ENCODE assay signal across 26 mouse cellular contexts in the genomic region with DNA sequence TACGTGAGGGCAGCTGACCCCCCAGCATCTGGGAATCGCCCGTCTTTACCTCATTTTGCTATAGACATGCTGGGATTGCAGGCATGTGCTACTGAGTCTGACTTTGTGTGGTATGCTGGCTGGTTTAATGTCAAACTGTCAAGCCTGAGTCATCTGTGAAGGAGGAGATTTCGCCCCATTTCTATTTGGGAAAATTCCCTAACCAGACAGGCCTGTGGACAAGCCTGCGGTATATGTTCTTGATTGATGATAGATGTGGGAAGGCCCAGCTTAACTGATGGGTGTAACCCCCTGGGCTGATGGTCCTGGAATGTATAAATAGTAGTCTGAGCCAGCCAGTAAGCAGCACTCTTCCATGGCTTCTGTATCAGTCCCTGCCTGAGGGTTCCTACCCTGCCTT. TPM values are rescaled to one million over a fixed set of nuclear protein-coding genes. Genes with fewer than 3 reads are reported as not detected.
DNase-seq lines count a peak whose midpoint lies in the region; ATAC-seq and TF ChIP-seq lines count a peak whose summit lies in the region.
"Had no signal": no experiment of that assay in that cellular context is flagged by ENCODE, and none has a peak within 500 bp of the region (broad histone marks: within the 10 kb centered on the region; RNA-seq: fewer than 3 reads in every experiment).

No protein-coding gene starts in this region.

- in situ Hi-C loops in Patski (cut with MboI; ENCODE audit: low pct_unique_long_range_greater_than_20kb): no loop called here

- POLR2A ChIA-PET in Patski (lab: Charles Lee): no interaction called here

- H3K27ac ChIP-seq in layer of hippocampus, adult 2 months: peak overlapping the region; percentile 47; the same call in 1 of the 2 replicates
- peak overlapping the region; percentile 3; the same call in 1 of the 2 replicates for H3K27ac ChIP-seq in embryonic fibroblast, embryonic 13.5 days (ENCODE audit: insufficient read depth, low read length)
- H3K27ac ChIP-seq: embryonic facial prominence, embryonic 13.5 days; forebrain, embryonic 10.5 days; forebrain, embryonic 13.5 days; heart, embryonic 15.5 days; hindbrain, embryonic 14.5 days had no signal

- no peaks in the 10 kb centered on the region for H3K27me3 ChIP-seq in Patski
- H3K27me3 ChIP-seq: embryonic facial prominence, embryonic 13.5 days; forebrain, embryonic 13.5 days; heart, embryonic 15.5 days had no signal

- ATAC-seq in Patski: peak; percentile 31
- ATAC-seq: forebrain, embryonic 13.5 days; forebrain, embryonic 16.5 days; intestine, postnatal 0 days had no signal

- CTCF ChIA-PET in Patski (lab: Charles Lee): no interaction called here

- no peak for DNase-seq in layer of hippocampus, adult 2 months (ENCODE audit: low spot score in 2 of 2)
- DNase-seq in layer of hippocampus, adult 9-11 months: no peak
- no peak for DNase-seq in Patski (ENCODE audit: low read depth, low spot score)
- no peak for DNase-seq in adrenal gland, postnatal 10 days
- DNase-seq in lung, postnatal 10 days: no peak
- DNase-seq: adrenal gland, adult 2 months; adrenal gland, postnatal 25 days; cerebellum, adult 11-12 months; cerebellum, adult 8-10 months; cerebellum, postnatal 10 days; cerebellum, postnatal 36 days; gastrocnemius, postnatal 25 days; heart, adult 18-20 months; heart, postnatal 10 days; heart, postnatal 36 days; kidney, adult 2 months had no signal

- peaks cover 9% of the 10 kb centered on the region for H3K4me1 ChIP-seq in embryonic fibroblast, embryonic 13.5 days (ENCODE audit: control insufficient read depth, insufficient read depth, low read length)
- H3K4me1 ChIP-seq: embryonic facial prominence, embryonic 13.5 days; heart, embryonic 12.5 days; heart, embryonic 15.5 days had no signal

- H3K4me3 ChIP-seq in layer of hippocampus, adult 2 months: no peak overlapping the region
- H3K4me3 ChIP-seq in embryonic fibroblast, embryonic 13.5 days (ENCODE audit: insufficient read depth, low read length): no peak overlapping the region
- H3K4me3 ChIP-seq: embryonic facial prominence, embryonic 13.5 days; erythroblast, embryonic 14.5 days; forebrain, embryonic 10.5 days; forebrain, embryonic 13.5 days; heart, embryonic 12.5 days; heart, embryonic 15.5 days had no signal

- no peak for TF ChIP-seq CTCF in layer of hippocampus, adult 2 months (conservative IDR thresholded peaks at IDR 0.05)
- no peak for TF ChIP-seq CTCF in Patski (IDR thresholded peaks at IDR 0.05)
- no peak for TF ChIP-seq CTCF in embryonic fibroblast, embryonic 13.5 days (IDR thresholded peaks at IDR 0.05; ENCODE audit: borderline replicate concordance, insufficient read depth, low read length)

- no peak for TF ChIP-seq POLR2A in embryonic fibroblast, embryonic 13.5 days (IDR thresholded peaks at IDR 0.05; ENCODE audit: low read depth, low read length)

RNA-seq across cellular contexts. Expression of gene Uchl1, which starts 12.4 kb away (rescaled TPM):
- total RNA-seq in layer of hippocampus, adult 2 months (2021): 100 to 1,000 TPM; 803 to 896 TPM
- 6.9 TPM for polyA plus RNA-seq in Patski (2021)
- polyA plus RNA-seq in embryonic fibroblast, embryonic 13.5 days (2011; ENCODE audit: insufficient read length, low read depth, missing spikeins): 21.7 and 39.8 TPM in 2 replicates
- 100 to 1,000 TPM; 115 to 159 TPM for total RNA-seq in adrenal gland, postnatal 10 days (2021)
- polyA plus RNA-seq: erythroblast, embryonic 14.5 days had no signal

RNA-seq across cellular contexts. Expression of gene Limch1, which starts 57.3 kb away (rescaled TPM):
- 100 to 1,000 TPM; 127 to 140 TPM for total RNA-seq in layer of hippocampus, adult 2 months (2021)
- polyA plus RNA-seq in Patski (2021): 41.1 TPM
- 27.4 and 44.2 TPM in 2 replicates for polyA plus RNA-seq in embryonic fibroblast, embryonic 13.5 days (2011; ENCODE audit: insufficient read length, low read depth, missing spikeins)
- total RNA-seq in adrenal gland, postnatal 10 days (2021): 100 to 1,000 TPM in 1 of 2 experiments, 10 to 100 TPM in 1; 69.5 to 100 TPM
- polyA plus RNA-seq: erythroblast, embryonic 14.5 days had no signal

Comparison
In these comparisons a context has a peak if more than half of its experiments do, and no peak if none do; other contexts are left out.
1. RNA of gene Uchl1, which starts 12.4 kb away (total RNA-seq): 803 to 896 TPM in layer of hippocampus, adult 2 months; 115 to 159 TPM in adrenal gland, postnatal 10 days; every median in the first group is over 4 times any median in the second.